Mouse (Mus musculus): Measurements from ENCODE around the gene Calm3.

The Calm3 gene

DNA sequence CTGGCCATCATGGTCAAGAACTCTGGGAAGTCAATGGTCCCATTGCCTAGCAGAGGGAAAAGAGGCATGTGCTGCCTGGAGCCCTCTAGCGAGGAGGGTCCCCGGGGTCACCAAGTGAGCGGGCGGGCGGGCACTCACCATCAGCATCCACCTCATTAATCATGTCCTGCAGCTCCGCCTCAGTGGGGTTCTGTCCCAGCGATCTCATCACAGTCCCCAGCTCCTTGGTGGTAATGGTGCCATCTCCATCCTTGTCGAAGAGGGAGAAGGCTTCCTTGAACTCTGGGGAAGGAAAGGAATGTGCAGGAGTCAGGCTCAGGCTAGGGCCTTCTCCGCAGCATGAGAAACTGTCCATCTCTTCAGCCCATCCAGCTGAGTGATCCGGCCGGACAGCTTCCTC, 6.5 kb downstream of the Calm3 start:
- in situ Hi-C loops (cut with MboI; ENCODE audit: low sequenced_read_pairs): no loop called here

DNA sequence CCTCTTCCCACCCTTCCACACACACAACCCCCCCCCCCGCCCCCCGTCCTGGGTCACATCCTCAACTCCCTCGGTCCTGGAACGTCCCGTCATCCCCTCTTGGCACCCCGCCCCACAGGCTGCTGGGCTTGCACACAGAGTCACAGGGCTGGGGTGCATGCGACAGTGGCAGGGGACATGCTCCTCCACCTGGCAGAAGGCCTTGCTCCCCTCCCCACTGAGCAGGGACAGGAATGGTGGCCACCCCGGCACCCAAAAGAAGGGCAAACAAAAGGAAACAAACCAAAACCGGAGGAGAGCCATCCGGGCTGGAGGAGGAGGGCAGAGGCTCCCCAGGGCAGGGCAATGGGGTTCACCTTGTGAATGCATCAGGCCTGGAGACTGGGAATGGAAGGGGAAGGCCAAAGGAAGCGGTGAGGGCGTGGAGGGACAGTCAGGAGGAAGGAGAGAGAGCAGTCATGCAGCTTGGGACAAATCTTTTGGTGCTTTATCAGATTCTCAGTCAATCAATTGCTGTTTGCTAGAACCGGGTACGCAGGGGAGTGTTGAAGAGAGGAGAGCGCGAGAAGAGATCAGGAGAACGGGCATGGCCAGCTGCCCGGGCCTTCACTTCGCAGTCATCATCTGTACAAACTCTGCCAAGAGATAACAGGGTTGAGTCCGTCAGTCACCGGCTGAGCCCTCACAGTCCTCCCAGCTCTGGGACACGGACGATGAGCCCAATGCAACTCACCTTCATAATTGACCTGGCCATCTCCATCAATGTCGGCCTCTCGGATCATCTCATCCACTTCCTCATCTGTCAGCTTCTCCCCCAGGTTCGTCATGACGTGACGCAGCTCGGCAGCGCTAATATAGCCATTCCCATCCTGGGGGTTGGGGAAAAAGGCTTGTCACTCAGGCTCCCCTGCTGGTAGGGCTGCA, 7.3 kb downstream of the Calm3 start:
- in situ Hi-C loops (cut with MboI; ENCODE audit: low sequenced_read_pairs): no loop called here

DNA sequence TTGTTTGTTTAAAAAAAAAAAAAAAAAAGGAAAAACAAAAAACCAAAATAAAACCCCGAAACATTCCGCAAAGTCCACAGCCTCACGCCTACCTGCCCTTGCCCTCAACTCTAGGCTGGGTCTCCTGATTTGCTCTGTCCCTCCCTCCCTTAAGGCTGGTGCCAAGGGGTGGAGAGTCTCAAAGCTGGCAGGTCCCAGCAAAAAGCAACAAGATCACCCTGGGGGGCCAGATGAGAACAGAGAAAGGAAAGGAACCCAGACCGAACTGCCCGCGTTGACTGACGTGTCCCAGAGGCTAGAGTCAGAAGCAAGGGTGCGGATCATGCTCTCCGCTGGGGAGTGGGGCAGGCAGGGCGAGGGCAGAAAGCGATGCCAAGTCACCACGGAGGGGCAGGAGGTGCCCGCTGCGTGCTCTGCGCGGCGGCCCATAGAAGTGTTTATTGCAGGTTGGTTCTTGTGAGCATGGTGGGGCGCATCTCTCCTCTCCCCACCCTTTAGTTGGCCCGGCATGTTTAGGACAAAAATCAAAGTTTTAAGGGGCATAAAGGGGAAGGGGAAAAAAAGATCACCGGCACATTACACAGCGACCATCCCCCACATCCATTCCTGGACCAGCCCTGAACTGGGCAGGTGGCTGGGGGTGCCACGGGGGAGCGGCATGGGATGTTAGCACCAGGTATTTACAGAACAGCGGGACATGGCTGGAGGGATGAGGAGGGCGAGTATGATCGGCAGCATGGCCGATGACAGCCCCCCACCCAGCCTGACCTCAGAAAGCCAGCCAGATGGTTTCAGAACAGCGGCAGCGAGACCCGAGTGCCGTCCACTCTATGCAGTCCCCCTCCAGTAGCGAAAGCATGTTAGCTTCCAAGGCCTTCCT, 8.2 kb downstream of the Calm3 start:
- in situ Hi-C loops (cut with MboI; ENCODE audit: low sequenced_read_pairs): no loop called here

DNA sequence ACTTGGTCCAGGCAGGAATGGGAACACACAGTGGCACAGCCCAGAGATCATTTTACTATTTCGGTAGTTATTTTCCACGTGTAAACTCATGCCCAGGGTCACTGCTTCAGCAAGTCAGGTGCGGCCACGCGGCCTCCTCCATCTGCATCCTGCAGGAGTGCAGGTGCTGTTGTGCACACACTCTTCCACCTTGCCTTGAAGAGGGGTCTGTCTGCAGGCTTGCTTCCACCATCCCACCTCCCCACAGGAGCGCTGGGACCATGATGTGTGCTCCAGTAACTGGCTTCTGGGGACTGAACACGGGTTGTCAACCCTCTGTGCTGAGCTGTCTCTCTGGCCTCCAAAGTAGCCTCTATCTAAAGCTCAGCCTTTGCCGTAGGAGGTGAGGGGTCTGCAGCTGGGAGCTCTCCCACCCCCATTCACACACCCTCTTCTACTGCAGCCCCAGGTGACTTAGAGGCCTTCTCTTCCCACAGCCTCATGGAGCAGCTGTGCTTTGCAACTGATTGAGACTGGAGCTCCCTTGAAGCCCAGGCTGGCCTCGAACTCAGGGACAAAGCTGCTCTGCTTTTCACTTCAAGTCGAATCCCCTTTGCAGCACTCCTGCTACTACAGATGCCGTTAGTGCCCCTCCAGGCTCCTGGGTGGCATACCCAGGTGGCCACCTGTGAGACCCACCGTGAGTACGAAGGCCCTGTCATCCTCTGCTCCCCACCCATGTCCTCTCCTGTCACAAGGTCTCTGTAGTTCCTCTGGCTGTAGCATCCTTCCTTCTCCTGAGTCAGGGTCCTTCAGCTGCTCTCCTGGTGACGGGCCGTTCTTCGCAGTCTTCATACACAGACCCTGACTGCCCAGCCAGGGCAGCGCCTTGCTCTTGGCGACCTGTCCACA, 9.2 kb downstream of the Calm3 start:
- in situ Hi-C loops (cut with MboI; ENCODE audit: low sequenced_read_pairs): no loop called here

DNA sequence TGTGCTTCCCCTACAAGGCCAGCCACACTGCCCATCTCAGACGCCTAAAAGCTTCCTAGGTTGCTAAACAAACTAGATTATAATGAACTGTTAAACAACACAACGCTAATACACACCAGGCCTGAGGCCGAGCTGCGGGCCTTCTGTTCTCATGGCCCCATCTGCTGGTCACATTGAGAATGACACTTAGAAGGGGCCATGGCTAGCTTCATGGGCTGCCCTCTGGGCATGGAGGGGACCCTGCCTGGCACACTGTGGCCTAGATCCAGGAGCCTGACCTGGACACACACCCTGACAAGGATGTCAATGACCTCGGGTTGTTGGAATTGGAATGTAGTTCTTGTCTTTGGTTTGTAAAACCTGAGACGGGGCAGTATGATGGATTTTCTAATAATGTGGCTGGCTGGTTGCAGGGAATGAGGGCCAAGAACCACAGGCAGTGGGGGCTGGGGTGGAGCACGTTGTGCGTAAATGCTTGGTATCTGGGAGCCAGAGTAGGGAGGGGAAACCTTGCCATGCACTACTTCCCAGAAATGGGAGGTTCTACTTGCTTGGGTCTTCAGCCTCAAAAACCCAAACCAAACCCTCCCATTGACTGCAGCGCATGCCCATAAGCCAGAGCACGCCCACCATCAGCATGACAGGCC, 10.0 kb downstream of the Calm3 start:
- in situ Hi-C loops (cut with MboI; ENCODE audit: low sequenced_read_pairs): no loop called here

DNA sequence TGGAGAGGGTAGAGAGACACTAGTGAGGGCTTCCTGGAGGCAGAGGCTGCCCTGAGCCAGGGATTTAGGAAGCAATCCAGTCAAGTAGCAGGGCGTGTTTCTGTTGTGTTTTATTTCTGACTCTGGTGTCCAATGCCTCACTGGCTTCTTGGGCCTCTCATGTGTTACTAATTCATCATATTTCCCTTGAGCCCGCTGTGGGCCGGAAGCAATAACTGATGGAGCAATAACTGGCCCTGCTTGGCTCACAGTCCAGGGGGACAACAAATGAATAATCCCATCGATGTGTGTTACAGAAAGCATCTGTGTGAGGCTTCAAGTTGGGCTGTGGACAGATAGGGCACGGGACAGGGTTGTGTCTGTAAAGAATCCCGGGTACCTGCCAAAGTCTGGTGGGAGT, 11.6 kb downstream of the Calm3 start:
- in situ Hi-C loops (cut with MboI; ENCODE audit: low sequenced_read_pairs): no loop called here

DNA sequence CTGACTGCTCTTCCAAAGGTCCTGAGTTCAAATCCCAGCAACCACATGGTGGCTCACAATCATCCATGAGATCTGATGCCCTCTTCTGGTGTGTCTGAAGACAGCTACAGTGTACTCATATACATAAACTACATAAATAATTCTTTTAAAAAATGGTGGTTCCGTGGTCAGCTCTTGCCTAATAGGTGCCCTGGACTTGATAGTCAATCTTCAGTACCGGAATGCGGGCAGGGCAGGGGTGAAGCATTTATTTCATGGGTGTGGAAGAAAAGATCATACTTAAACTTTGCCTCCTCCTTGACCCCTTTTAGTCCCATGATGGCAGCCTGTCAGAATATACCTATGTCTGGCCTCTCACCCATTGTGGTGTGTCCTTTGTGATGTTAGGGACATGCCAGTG, 12.0 kb downstream of the Calm3 start:
- in situ Hi-C loops (cut with MboI; ENCODE audit: low sequenced_read_pairs): no loop called here

DNA sequence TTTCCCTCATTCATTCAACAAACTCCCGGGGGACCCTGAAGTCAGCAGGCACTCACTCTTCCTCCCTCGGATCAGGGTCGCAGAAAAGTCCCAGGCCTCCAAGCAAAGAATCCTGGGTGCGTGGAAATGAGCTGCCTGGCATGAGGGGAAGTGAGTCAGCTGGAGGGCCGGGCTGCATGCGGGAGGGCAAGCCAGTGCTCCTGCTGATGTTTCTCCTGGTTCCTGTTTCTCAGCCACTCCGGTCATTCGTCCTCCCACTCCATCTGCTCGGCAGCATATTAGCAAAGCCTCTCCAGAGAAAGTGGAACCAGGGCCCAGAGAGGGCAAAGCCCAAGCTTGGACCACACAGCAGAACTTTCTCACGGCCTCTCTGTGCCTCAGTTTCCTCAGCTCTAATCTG, 14.0 kb downstream of the Calm3 start:
- in situ Hi-C loops (cut with MboI; ENCODE audit: low sequenced_read_pairs): no loop called here

DNA sequence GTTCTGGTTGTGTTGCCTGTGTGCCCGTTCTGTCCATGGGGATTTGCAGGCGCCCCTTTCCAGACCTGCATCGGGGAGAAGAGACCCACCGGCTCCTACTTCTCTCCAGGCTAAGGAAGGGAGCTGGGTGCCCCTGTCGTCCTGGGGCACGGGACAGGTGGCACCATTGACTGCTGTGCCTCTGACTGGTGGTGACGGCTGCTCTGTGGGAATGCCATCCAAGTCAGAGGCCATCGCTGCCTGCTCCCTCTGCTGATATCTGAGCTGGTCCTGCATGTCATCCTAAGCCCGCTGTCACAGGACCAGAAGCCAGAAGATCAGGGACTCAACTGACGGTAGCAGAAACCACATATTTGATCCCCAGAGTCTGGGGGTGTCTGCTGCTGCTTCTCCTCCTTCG, 15.1 kb downstream of the Calm3 start:
- in situ Hi-C loops (cut with MboI; ENCODE audit: low sequenced_read_pairs): no loop called here

DNA sequence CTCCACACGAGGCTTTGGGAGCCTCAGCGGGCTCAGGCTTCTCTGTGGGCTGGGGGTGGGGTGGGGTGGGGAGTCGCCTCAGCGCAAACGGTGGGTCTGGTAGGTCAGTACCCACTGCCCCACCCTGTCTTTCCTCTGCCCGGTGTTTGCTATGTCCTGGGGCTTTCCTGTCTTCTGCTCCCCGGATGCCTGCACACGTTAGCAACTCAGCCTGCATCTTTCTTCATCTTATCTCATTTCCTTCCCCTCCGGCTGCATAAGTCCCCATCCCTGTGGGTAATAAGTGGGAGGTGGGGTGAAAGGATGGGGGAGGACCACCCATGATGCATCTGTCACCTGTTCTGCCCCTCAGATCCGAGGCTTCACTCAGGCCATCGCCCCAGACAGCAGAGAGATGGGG, 15.5 kb downstream of the Calm3 start:
- in situ Hi-C loops (cut with MboI; ENCODE audit: low sequenced_read_pairs): no loop called here

DNA sequence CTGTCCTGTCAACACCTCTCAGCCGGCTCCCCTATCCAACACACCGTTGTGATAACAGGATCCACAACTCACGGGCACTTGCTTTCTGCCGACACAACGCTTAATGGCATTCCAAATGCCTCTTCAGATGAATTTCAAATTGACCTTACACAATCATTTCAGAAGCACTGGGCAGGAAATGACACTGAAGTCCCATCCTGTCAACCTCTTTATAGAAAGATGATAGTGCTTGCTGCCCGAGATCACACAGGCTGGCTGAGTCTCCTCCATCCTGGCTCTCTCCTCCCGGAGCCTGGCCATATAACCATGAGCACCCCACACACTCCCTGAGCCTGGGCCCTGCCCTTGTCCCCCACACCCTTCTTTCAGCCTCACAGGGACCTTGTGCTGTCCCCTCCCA, 16.1 kb downstream of the Calm3 start:
- in situ Hi-C loops (cut with MboI; ENCODE audit: low sequenced_read_pairs): no loop called here

DNA sequence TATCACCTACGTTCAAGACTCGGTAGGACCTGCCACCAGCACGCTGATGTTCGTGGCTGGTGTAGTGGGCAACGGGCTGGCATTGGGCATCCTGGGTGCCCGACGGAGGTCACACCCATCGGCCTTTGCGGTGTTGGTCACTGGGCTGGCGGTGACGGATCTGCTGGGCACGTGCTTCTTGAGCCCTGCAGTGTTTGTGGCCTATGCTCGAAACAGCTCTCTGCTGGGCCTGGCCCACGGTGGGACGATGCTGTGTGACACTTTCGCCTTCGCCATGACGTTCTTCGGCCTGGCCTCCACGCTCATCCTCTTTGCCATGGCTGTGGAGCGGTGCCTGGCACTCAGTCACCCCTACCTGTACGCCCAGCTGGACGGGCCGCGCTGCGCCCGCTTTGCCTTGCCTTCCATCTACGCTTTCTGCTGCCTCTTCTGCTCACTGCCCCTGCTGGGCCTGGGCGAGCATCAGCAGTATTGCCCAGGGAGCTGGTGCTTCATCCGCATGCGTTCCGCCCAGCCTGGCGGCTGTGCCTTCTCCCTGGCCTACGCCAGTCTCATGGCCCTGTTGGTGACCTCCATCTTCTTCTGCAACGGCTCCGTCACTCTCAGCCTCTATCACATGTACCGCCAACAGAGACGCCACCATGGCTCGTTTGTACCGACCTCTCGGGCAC, 16.9 kb downstream of the Calm3 start:
- in situ Hi-C loops (cut with MboI; ENCODE audit: low sequenced_read_pairs): no loop called here

DNA sequence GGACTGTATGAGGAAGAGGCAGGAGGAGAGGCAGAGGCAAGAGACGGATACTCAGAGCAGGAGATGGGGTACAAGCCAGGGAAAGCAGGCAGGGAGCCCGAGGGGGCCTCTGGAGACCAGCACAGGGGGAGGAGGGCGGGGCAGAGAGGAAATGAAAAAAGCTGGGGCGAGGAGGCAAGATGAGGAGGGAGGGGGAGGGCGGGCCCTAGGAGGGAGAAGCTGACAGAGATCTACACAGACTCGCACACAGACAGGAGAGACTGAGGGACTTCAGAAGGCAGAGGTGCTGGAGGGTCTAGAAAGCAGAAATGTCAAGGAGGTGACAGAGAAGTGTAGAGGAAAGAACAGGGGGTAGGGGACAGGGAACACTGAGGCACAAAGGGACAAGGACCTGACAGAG, 17.6 kb downstream of the Calm3 start, which contains the start of gene Ptgir:
Ptgir (plus strand) TSS at position 210 of the 400 bp plus-strand sequence.
- in situ Hi-C loops (cut with MboI; ENCODE audit: low sequenced_read_pairs): no loop called here

DNA sequence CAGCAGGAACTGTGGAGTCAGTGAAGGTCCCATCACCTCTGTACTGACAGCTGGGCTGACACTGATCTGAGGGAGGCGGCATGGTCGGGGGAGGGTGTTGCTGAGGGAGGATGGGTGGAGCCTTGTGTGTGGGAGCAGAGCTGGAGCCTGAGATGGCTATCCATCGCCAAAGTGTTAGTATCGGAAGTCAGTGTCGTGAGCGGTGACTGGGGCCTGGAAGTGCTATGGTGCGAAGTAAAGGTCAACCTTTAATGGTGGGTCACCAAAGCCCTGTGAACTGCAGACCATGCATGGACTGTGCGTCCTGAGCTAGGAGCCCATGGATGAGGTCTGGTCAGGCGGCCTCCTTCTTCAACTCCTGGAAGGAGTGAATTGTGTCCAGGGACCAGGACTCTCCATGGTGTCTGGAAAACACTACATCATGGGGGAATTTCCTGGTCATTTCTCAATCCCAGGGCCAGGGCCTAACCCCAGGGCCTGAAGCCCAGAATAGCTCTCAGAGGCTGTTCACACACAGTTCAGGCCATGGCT, 18.4 kb downstream of the Calm3 start:
- in situ Hi-C loops (cut with MboI; ENCODE audit: low sequenced_read_pairs): no loop called here

DNA sequence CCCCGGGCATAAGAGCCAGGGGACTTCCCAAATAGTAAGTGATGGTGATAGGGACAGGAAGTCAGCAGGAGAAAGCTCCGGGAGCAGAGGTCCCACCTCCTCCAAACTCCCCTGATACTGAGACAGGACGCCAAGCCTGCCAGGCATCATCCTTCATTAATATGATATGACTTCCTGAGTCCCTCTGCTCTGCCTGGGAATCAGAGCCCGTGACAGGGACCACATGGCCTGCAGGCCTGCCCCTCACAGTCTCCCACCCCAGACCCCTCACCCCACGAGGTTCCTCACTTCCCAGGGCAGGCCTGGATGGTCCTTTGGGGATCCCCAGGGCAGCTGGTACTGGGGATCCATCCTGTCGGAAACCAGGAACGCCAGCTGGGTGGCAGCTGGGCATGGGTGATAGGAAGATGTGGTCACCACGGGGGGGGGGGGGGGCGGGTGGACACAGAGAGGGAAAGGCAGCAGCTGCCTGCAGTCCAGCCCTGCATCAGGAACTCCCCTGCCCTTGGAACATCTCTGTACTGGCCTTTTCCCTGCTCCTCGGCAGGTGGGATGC, 19.7 kb downstream of the Calm3 start:
- in situ Hi-C loops (cut with MboI; ENCODE audit: low sequenced_read_pairs): no loop called here

DNA sequence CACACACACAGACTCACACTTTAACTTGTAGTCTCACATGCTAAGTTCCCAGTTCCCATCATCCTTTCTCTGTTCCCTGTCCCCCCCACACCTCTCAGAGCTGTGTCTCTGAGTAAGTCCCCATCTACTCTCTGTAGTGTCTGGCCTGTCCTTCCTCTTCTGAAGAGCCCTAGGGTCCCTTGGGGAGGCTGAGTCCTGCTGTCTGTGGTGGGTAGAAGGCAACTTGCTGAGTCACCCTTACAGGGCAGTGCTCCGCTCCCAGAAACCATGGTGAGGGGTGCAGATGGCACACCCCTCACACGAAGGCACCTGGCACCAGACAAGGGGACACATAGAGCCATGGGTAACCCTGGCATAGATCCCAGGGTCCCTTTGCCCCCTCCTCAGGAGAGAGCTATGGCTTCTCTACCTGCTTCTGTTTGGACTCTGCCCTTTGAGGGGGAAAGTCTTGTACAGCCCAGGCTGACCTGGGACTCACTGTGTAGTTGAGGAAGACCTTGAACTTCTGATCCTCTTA, 20.4 kb downstream of the Calm3 start:
- in situ Hi-C loops (cut with MboI; ENCODE audit: low sequenced_read_pairs): no loop called here

DNA sequence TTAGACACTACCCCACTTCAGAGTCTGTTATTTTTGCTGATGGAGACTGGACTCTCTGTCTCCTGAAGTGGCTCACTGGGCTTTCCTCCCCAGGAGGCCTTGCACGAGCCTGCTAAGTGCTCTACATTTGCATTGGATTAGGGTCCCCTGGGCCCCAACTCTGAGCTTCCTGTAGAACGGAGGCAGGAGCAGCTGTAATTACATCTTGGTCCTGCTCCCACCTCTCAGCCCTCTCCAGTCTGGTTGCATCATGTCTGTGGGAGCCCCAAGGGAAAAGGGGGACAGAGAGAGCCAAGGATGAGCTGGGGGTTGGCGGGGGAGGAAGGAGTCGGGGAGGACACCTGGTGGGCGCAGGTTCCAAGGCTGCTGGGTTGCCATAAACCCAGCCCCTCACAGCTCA, 23.4 kb downstream of the Calm3 start:
- in situ Hi-C loops (cut with MboI; ENCODE audit: low sequenced_read_pairs): no loop called here

DNA sequence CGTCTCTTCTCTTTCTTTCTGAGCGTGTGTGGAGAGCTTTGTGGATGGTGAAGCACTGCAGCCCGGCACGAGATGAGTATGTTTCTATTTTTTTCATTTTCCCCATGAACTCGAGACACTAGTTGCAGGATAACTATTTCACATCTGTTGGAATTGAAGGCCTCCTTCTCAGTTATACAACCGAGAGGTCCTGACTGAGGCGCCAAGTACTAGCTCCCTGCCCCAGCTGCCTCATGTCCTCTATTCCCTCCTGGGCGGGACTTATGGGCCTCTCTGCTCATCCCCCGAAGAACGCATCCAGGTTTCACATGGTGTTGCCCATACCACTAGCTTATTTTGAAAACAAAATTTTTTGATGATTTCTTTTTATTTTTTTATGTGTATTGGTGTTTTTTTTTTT, 28.4 kb downstream of the Calm3 start:
- in situ Hi-C loops (cut with MboI; ENCODE audit: low sequenced_read_pairs): no loop called here

DNA sequence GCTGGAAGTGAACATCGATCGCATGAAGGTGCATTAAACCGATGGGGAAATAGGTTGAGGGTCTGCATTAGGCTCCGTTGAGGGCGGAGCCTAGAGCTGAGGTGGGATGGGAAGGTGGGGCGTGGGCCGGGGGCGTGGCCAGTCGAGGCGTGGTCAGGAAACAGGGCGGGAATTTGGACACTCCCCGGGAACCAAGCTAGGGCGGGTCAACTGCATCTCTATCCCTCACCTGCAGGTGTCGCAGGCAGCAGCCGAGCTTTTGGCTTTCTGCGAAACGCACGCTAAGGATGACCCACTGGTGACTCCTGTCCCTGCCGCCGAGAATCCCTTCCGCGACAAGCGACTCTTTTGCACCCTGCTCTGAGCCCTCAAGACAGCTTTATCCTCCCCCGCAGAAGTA, 28.9 kb downstream of the Calm3 start:
- in situ Hi-C loops (cut with MboI; ENCODE audit: low sequenced_read_pairs): no loop called here
